Mouse (Mus musculus) thymus, postnatal 36 days (tissue): Measurements from ENCODE around the gene Dapk3.
A peak's percentile ranks its signal among the peaks of the same experiment; 100 is the strongest.
"Not testable (repeated sequence)": the region's sequence is repeated elsewhere in the genome, so short reads cannot be mapped to it uniquely, and the experiment has no call there.

Experiments used
- DNase-seq, 2 experiments: peaks; one replicate each; pipeline ENCODE4 v3.0.0; 2022; ENCODE audit warnings: mixed read lengths in 2 of 2

Gene Dapk3

DNA sequence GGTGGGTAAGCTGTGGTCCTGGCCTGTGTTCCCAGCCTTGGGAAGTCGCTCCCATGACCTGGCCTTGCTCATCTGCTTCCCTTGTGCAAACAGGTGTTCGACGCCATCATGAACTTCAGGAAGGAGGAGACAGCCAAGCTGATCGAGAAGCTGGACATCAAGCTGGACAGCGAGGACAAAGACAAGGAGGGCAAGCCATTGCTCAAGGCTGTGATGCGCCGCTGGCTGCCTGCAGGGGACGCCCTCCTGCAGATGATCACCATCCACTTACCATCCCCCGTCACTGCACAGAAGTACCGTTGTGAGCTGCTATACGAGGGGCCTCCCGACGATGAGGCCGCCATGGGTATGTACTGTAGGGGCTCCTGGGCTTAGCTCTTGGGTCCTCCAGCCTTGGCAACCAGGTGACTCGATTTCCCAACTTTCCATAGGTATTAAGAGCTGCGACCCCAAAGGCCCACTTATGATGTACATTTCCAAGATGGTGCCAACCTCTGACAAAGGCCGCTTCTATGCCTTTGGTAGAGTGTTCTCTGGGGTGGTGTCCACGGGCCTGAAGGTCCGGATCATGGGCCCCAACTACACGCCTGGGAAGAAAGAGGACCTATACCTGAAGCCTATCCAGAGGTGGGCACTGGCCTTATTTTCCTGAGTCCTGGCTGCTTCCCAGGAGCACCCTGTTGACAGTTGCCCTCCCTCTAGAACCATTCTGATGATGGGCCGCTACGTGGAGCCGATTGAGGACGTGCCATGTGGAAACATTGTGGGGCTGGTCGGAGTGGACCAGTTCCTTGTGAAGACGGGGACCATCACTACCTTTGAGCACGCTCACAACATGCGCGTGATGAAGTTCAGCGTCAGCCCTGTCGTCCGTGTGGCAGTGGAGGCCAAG is 3.1 kb upstream of the Dapk3 start:
- peak in 1 of 2 experiments; percentile 15 for DNase-seq

DNA sequence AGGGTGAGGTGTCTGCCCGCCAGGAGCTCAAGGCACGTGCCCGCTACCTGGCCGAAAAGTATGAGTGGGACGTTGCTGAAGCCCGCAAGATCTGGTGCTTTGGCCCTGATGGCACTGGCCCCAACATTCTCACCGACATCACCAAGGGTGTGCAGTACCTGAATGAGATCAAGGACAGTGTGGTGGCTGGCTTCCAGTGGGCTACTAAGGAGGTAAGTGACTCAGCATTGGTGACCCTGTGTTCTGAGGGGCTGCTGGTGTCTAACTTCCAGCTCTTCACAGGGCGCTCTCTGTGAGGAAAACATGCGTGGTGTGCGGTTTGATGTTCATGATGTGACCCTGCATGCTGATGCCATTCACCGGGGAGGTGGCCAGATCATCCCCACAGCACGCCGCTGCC is 1.9 kb upstream of the Dapk3 start:
- DNase-seq = no peak

DNA sequence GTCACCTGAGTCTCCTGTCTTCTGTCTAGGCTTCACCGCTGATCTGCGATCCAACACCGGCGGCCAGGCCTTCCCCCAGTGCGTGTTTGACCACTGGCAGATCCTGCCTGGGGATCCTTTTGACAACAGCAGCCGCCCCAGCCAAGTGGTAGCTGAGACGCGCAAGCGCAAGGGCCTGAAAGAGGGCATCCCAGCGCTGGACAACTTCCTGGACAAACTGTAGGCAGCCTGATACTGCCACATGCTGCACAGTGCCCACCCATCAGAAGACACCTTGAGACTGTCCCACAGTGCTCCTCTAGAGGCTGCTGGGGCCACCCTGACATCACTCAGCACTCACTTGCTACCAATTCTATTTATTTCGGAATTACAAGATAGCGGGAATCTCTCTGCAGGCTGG is 945 bp upstream of the Dapk3 start:
- not testable (repeated sequence) for DNase-seq

DNA sequence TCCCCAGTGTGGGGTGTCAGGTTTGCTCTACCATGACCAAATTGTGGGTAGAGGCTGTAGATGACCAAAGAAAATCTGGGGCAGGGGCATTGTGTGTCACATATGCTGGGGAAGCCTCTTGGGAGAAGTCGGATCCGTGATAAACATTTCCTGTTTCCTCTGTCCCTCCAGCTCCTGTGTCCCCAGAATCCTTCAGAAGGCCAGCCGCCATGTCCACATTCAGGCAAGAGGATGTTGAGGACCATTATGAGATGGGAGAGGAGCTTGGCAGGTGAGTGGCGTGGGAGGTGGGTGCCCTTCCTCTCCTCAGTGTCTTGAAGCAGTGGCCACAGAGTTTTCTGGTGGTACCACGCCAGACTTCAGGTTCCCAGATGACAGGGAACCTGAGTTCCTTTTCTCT is 1.0 kb downstream of the Dapk3 start, which contains the start of gene 4930442H23Rik:
Gene 4930442H23Rik (minus strand): TSS at position 45 of the 400 bp plus-strand sequence.
- no peak for DNase-seq

DNA sequence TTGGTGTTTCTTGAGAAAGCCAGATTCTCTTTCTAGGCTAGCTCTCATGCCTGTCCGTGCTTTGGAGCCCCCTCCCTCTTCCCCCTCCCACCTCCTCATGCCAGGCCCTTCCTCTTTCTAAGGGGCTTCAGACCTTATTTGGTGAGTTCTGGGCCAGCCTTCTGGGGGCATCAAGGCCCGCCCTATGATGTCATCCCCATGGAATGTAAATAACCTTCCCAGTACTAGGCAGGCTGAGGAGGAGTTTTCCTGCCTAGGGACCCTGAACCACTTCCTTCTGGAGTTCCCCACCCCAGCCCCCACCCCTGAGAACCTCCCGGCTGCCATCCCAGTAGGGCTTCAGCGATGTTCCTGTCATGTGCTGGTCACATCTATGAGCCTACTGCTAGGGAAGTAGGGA is 2.0 kb downstream of the Dapk3 start:
- no peak for DNase-seq

DNA sequence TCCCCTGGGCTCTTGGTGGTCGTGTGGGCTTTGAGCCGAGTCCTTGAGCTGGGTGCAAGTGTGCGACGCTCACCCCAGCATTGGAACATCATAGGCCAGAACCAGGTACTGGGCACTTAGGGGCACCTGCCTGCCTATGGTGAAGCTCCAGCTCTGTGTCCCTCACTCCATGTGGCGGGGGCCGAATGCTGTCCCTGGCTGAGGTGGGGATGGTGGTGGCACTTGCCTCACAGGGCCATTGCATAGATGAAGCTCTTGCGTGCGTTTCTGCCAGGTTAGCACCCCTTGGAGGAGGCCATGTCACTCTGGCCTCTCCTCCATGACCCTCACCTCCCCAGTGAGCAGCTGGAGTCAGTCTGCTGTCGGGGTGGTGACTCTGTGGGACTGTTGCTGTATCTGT is 4.4 kb downstream of the Dapk3 start:
- no peak for DNase-seq

DNA sequence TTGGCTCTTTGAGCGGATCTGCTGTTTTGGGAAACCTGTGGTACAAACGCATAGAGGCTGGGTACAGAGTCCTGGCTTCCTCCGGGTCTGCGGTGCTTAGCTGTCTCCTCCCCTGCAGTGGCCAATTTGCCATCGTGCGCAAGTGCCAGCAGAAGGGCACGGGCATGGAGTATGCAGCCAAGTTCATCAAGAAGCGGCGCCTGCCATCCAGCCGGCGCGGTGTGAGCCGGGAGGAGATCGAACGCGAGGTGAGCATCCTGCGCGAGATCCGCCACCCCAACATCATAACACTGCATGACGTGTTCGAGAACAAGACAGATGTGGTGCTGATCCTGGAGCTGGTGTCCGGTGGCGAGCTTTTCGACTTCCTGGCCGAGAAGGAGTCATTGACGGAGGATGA is 7.0 kb downstream of the Dapk3 start:
- no peak for DNase-seq

DNA sequence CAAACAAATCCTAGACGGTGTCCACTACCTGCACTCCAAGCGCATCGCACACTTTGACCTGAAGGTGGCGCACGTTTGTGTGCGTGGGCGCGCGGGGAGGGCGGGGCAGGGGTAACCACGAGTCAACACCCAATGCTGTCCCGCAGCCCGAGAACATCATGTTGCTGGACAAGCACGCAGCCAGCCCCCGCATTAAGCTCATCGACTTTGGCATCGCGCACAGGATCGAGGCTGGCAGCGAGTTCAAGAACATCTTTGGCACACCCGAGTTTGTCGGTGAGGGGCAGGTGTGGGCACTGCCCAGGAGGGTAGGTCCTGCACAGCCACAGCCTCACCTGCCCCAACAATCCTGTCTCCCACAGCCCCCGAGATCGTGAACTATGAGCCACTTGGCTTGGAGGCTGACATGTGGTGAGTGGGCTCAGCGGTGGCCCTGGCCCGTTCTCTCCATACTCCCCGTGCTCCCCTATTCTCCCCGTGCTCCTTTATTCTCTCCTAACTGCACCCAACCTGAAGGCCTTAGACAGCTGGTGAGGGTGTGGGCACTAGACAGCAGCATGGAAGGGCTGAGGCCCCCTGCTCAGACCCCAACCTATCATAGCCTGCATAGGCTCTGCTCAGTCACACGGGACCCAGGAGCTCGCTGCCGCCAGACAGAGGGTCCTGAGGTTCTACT is 7.6 kb downstream of the Dapk3 start:
- peak; percentile 19 to 42 for DNase-seq

DNA sequence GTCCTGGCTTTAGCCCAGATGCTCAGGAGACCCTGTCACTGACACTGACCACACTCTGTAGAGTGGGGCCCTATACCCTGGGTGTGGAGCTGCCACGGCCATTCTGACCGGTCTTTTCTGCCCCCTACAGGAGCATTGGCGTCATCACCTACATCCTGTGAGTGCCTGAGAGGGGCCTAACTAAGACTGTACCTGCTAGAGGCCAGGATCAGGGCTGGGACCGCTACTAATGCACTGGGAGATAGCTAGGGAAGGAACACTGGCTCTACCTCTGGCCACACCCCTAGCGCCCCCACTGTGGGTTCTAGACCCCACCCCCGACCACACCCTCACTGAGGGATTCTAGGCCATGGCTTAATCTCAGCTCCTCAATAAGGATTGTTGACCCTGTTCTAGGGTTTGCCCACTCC is 8.1 kb downstream of the Dapk3 start:
- peak in 1 of 2 experiments; percentile 44 for DNase-seq

DNA sequence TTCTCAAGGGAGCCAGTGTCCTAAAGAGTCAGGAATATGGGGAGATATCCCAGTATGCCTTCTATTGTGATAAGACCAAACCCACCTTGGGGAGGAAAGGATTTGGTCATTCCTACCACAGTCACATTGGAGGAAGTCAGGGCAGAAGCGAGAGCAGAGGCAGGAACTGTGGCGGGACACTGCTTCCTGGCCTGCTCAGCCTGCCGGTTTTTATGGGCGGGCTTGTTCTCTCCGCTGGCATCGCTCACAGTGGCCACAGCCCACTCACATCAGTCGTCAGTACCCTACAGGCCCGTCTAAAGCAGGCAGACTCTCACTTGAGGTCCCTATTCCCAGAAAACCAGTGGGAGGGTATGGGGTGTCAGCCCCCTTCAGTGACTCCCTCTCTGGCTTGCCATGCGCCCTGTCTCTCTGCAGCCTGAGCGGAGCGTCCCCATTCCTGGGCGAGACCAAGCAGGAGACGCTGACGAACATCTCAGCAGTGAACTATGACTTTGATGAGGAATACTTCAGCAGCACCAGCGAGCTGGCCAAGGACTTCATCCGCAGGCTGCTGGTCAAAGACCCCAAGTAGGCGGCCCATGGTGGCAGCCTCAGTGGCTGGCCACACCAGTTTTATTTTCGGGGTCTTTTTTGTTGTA is 8.7 kb downstream of the Dapk3 start:
- peak; percentile 13 to 32 for DNase-seq

DNA sequence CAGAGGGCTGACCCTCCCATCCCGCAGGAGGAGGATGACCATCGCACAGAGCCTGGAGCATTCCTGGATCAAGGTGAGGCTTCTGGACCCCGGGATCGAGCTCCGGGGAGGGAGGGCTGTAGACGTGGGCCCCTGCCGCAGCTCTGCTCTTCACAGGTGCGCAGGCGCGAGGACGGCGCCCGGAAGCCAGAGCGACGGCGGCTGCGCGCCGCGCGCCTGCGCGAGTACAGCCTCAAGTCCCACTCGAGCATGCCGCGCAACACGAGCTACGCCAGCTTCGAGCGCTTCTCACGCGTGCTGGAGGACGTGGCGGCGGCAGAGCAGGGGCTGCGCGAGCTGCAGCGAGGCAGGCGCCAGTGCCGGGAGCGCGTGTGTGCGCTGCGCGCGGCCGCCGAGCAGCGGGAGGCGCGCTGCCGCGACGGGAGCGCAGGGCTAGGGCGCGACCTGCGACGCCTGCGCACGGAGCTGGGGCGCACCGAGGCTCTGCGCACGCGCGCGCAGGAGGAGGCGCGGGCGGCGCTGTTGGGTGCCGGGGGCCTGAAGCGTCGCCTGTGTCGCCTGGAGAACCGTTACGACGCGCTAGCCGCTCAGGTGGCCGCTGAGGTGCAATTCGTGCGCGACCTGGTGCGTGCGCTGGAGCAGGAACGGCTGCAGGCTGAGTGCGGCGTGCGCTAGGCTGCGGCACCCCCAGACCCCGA is 9.6 kb downstream of the Dapk3 start:
- peak; percentile 86 to 90 for DNase-seq

DNA sequence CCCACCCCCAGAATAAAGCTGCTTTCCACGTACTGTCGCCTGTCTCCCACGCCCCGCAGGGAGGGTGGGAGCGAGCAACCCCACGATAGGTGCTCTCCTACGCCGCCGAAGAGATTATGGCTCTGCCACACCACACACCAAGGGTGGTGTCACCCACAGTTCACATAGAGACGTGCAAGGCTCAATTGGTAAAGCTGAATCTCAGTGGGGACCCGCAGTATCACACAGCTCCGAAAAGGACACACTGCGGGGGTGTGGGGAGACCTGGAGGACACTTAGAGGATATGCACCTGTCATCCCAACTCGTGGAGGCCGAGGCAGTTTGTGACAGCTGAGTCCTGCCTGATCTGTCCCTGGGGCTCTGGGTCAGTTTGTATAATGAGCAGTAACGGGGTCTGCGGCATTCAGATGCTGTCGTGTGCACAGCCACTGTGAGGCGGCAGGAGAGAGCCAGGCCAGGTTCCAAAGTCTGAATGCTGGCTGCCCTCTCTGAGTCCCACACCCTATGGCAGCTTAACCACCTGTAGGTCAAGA is 10.2 kb downstream of the Dapk3 start:
- peak in 1 of 2 experiments; percentile 48 for DNase-seq

DNA sequence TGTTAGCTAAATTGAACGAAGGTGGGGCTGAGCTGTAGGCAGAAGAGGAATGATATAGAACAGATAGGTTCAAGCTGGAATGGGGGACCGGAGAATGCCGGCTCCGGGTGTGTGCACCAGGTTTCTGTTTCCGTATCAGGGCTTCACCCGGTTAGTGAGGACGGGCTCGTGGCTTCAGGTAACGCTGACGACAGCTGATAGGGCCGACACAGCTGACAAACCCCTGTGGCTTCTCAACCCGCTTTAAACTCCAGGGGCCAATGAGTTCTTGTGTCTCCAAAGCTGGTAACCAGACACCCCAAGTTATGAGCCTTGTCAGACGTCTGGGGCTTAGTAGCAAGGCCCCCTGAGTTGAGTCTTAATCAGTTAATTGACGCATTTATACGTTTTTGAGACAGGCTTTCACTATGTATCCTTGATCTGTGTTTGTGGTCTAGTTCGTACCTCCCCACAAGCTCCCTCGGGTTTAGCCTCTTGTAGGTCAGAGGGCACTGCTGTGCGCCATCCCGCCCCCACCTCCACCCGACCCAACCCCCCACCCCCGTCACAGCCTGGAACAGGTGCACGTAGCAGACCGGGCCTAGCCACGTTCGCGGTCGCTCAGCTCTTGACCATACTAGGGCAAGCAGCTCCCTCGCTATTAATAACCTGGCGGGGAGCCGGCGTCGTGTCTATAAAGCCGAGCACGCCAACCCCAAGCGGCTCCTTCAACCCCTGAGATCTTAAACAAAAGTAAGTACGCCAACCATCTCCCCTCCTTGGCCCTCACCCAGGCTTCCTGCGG is 11.4 kb downstream of the Dapk3 start:
- DNase-seq = peak in 1 of 2 experiments; percentile 50

DNA sequence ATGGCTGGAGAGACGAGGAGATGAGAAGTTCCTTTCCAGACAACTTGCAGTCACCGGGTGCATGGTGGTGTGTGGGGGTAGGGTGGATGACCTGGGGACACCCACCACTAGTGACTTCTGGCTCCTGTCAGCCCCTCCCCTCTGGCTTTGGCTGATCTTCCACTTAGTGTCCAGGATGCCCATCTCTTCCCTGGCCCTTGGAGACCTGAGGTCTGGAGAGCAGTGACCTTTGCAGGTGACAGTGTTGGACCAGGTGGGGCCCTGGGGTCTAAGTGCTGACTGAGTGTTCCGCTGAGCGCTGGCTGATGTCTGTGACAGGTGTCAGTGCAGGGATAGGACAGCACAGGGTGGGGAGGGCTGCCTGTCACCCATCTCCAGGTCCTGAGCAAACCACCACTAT is 12.5 kb downstream of the Dapk3 start:
- no peak for DNase-seq

DNA sequence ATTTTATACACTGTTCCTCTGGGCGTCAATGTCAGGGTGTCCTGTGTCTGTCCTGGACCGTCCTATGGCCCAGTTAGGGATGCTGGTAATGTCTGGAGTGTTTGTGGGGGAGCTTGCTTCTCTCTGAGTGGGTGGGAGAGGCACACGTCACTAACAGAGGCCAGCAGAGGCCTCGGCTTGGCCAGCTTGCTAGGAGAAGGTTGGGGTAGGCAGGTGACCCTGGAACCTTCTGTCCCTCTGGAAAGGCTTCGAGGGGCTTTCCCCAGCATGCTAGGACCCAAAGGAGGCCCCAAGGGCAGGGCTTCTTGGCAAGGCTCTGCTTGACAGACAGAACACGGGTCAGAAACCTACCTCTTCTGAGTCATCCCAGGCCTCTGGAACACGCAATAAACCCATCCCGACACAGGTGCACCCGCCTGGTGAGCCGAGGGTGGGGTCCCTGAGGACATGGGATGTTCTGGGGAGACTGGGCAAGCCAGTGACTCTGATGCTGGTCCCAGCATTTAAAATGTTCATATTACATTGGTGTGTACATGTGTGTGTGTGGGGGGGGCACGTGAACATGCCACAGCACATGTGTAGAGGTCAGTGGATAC is 13.8 kb downstream of the Dapk3 start:
- no peak for DNase-seq

DNA sequence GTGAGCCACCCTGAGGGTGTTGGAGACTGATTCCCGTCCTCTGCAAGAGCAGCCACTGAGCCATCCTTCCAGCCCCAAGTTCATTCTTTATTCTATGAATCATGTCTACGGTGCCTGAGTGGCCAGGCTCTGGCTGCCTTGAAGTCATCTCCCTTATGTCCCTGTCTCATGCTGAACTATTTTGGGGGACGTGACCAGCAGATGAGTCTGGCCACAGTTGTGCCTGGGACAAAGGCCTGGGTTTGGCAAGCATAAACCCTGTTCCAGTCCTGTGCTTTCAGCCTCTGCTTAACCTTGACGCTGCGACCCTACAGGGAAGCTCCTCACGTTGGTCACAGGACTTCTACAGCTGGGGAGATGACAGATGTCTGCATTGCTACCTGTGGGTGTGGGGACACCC is 14.5 kb downstream of the Dapk3 start:
- DNase-seq = no peak

DNA sequence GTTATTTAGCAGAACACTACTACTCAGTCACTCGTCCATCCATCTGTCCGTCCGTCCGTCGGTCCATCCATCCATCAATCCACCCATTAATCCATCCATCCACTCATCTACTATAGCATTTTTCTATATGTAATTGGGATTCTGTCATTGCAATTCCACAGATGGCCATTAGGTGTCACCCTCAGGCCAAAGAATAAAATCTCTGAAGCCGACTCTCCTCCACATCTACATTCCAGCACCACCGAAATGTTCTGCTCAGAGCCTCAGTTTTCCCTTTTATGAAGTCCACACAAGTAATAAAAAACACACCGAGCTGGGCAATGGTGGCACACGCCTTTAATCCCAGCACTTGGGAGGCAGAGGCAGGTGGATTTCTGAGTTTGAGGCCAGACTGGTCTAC is 15.4 kb downstream of the Dapk3 start:
- DNase-seq = no peak

DNA sequence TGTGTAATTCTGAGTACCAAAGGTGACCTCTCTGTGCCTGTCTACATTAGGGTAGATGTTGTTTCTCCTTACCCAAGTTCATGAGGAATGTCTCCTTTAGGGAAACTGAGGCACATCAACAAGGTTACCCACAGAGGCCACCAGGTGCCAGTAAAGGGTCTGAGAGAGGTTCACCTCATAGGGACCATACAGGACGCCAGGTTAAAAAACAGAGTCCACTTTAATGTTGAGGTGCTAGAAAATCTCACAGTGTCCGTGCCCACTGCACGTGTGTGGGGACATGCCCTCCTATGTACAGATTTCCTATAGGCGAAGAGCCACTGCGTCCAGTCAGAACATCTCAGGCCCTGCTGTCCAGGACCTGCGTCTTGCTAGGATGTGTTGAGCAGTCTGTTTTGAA is 16.2 kb downstream of the Dapk3 start:
- no peak for DNase-seq

DNA sequence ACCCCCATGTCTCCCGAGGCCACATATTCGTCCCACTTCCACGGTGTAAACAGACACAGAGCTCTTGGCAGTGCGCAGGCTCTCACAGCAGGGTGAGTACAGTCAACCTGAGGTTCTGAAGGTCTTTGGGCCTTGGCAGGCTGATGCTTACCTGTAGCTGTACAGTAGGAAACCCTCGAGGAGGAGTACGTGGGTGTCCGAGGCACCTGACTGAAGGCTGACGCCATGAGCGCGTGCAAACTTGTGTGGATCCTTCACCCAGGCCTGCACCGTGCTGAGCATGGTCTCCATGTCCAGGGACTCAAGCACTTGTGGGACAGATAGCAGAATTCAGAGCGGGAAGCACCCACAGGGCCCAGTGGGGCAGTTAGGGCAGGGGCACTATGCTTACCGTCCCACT is 17.3 kb downstream of the Dapk3 start:
- DNase-seq = no peak

DNA sequence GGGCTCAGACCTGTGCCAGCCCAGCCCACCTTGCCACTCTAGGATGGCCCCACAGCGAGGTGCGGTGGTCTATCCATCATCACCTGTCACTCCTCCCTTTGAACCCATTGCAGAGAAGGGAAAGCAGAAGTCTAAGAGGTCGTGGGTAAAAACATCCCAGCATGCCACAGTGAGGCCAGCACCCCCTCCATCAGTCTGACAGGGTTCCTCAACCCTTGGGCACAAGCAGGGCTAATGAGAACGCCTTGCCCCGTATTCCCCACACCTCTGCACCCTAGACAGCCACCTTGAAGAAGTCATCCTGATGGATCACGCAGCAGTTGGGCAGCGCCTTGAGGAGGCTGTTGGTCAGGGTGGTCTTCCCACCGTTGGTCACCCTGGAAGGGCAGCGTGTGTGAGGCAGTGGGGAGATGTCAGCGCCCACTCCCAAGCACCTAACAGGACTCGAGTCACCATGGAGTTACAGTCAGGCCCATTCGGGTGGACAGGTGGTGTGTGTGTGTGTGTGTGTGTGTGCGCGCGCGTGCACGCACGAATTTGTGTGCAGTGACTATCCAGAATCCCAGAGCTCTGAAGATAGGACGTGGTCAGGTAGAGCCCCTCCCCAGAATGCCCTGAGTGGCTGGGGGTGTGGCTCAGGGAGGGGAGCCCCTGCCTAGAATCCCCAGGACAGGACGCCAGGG is 17.9 kb downstream of the Dapk3 start:
- no peak for DNase-seq
